Mouse (Mus musculus): ENCODE measurements around the gene Sept10.
"Not testable (repeated sequence)": the region's sequence is repeated elsewhere in the genome, so short reads cannot be mapped to it uniquely, and the experiment has no call there.

Sept10 gene

GRCm38 (mm10) chr10:59127637-59128036 lies 94.0 kb downstream of the Sept10 start:
- no peak for DNase-seq (ENCODE audit: low spot score in 2 of 2)

DNA sequence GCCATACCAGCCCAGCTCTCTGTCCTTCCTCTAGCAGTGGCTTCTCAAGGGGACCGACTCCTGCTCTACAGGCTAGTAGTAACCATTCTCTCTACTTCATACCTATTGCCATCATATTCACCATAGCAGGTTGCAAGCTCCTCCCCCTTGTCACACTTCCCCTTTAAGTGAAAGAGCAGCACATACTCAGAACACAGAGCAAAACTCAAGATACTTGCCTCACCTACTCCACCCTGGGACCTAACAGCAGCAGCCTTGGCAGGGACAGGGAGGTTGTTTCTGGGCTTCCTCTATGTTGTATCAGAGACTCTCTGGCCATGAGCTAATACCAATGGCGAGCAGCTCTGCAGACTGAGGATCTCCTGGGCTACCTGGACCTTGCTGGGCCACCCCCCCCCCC lies 96.2 kb downstream of the Sept10 start:
- DNase-seq (ENCODE audit: low spot score in 2 of 2) = no peak

DNA sequence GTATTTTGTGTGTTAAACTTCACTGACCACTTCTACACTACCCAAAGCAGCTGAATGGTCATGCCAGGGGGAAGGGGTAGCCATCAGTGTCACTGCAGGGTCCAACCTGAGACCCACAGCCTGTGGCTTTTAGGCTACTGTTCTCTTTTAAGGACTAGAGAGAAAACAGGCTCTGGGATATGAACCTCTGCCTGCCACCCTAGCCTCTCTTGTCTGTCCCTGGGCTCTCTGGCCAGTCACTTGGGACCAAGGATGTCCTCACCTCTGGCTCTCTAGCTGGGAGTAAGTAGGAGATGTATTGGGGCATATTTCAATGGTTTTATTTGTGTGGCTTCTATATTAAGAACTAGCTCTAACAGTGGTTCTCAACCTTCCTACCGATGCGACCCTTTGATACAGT lies 101.8 kb downstream of the Sept10 start:
- DNase-seq (ENCODE audit: low spot score in 2 of 2) = no peak

DNA sequence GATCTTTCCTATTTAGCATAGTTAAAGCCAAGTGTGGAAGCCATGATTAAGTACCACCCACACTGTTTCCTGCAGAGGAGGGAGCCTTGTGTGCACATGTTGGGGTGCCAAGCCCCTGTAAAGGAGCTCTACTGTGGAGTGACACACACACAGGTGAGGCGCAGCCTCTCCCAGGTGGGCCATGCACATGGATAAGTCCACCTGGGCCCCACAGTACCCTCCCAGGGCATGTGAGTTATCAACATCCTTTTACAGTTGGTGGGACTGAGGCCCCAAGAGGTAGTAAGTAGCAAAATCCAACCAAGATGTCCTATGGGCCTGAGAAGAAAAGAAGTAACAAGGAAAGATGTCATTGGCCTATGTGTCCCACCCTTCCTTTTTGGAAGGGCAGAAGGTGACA lies 102.6 kb downstream of the Sept10 start:
- no peak for DNase-seq (ENCODE audit: low spot score in 2 of 2)

GRCm38 (mm10) chr10:59117555-59117954 lies 104.1 kb downstream of the Sept10 start:
- DNase-seq (ENCODE audit: low spot score in 2 of 2) = no peak

DNA sequence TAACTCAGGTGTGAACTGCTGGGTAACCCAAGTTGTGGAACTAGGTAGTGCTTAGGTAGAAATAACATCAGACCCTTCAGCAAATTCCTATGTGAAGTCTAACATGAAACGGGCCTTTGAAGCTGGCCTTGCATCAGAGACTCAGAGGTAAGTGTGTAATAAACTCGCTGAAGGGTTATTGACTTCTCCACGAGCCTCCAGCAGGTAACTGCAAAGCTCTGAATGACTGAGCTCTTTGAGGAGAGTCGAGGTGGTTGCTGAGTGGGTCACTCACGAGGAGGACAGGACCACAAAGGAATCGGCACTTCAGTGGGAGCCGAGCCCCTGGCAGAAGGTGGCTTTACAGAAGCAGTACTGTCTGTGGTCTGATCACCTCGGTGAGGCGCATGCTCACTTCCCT lies 105.3 kb downstream of the Sept10 start:
- DNase-seq (ENCODE audit: low spot score in 2 of 2) = no peak

DNA sequence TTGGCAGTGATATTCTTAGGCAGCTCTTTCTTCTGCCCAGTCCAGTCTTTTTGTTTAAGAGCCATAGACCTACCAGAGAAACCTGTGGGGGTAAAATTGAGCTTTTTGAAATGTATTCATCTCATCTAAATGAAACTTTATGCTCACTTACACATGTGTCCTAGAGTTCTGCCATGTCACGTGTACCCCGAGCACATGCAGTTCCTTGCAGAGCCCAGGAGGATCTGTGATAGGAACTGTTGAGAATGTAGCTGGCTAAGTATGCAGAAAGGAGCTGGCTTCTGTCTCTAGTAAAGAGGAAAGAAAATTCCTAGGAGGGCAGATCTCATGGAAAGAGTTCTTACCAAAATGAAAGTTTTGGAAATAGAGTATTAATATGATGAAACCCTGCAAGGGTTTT lies 106.0 kb downstream of the Sept10 start:
- DNase-seq (ENCODE audit: low spot score in 2 of 2) = peak; percentile 27 to 30

DNA sequence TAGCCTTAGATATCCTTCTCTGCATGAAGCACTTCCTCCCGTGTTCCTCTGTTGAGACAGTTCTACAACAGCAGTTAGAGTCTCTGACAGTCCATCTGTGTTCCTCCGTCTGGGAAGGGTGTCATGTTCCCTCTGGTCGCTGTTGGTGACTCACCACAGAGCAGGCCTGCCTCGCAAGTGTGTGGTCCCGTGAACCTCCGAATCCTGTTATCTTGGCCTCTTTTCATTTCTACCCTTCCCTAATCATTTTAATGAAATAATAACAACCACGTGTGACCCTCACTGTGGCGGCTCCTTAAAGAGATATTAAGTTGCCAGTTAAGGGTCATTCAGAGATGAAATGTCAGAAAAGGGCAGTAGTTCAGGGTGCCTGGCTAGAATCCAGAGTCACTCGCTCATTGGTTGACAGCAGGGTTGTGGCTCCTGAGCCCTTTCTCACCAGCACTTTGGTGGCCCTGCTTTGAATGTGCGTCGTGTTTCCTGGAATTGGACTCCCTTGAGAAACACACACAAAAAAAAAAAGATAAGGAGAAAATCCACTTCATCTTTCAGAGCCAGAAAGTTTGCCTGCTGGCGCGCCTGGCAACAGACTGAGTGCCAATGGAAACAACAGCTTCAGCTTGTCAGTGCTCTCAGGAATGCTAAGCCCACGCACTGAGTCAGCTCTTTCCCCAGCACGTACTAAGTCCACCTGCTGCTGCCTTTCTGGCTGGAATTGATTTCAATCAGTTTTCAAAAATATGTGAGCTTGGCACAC lies 106.9 kb downstream of the Sept10 start:
- DNase-seq (ENCODE audit: low spot score in 2 of 2) = peak; percentile 47 to 74

DNA sequence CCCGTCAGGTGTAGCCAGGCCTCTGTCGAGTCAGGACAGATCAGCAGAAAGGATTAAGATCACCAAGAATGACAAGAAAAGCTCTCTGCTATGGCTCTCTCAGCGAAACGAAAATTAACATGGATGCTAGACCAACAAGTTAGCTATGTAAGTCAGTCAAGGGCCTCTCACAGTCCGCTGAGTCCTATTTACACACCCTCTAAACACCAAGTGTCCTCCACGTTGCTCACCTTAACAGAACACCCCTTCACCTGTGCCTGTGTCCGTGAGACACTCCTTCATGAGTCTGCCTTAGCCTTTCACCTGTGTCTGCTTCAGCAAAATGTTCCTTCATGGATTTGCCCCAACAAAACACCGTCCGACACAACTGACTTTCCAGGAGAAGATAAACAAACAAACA lies 108.3 kb downstream of the Sept10 start:
- DNase-seq (ENCODE audit: low spot score in 2 of 2) = no peak

- no peak for DNase-seq (ENCODE audit: low spot score in 2 of 2)
Measured at GRCm38 (mm10) chr10:59112755-59113154, 108.9 kb downstream of the Sept10 start.

DNA sequence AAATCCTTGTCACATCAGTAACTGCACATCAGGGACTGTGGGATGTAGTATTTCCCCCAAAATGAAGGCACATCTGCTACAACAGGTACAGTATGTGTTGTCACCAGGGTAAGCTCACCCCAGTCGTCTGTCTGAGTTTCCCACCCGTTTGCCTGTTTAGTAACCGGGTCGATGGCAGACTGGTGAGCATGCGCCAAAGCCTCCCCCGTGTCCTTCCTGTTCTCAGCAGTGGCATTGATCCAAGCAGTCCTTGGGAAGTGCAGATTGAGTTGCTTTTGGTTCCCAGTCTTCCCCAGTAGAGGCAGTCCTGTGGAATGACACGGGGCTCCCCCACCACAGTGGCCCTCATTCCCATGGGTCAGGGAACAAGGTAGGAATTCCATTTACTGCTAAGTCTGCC lies 111.3 kb downstream of the Sept10 start:
- no peak for DNase-seq (ENCODE audit: low spot score in 2 of 2)

GRCm38 (mm10) chr10:59109015-59109414 lies 112.6 kb downstream of the Sept10 start:
- peak; percentile 27 to 71 for DNase-seq (ENCODE audit: low spot score in 2 of 2)

DNA sequence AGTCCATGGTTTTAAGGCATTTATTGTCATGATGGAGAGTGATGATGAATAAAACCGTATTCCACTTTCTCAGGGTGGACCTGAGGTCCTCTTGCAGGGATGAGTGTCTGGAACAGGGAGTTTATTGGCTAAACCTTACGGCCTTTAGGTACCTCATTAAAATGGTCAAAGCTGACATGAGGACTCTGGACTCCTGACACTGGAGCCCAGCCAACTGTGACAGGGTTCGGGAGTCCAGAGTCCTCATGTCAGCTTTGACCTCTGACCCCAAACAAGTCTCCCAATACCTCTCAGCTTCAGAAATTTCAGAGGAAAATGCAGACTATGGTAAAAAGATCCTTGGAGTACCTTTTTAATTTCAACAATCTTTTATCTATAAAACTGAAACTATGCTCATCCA lies 115.0 kb downstream of the Sept10 start:
- no peak for DNase-seq (ENCODE audit: low spot score in 2 of 2)

GRCm38 (mm10) chr10:59105885-59106284 lies 115.8 kb downstream of the Sept10 start:
- DNase-seq (ENCODE audit: low spot score in 2 of 2) = no peak

DNA sequence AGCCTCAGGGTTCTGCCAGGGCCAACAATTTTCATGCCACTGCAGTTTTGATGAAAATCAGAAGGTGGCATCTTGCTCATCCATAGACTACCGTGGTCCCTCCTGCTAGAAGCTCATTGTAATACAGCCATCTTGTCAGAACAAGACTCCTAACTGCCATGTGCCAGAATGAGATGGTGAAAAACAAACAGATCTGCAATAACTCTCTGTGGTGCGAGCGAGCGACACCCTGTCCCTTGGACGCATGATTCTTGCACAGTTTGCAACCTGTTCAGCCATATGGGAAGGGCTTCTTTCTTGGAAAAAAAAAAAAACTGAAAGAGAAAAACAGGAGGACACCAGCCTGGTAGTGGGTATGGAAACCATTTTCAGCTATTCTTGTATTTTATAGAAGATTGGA lies 117.0 kb downstream of the Sept10 start:
- DNase-seq (ENCODE audit: low spot score in 2 of 2) = no peak

DNA sequence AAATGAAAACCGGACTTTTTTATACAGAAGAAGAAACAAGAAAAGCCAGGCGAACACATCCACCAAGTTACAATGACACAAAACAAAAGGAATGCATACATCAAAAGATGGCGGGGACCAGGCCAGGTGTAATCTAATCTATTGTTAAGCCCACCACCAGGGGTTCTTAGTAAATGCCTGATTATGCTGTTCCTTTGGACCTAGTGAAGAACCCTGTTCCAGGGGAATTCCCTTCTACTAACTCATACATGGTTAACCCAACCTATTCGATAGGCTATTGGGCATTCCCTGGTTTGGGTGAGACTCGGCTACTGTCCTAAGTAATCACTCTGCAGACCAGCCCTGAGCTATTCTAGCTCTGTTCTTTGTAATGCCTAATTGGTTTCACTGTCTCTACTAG lies 118.6 kb downstream of the Sept10 start:
- not testable (repeated sequence) for DNase-seq (ENCODE audit: low spot score in 2 of 2)

DNA sequence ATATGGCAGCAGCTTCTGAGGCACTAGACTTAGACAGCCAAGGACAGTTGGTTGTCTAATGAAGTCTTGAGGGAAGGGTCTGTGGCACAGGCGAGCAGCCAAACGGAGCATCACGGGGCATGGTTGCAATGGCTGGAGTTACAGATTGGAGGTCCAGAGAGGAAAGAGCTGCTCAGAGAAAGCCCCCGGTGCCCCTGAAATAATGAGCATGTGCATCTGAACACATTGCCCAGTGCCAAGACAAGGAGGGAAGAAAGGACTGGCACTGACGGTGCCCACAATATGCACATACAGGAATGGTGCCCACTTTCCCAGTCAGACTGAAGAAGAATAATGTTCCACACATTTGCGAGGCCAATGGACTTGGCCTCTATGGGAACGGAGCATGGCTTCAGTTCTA lies 129.7 kb downstream of the Sept10 start:
- DNase-seq (ENCODE audit: low spot score in 2 of 2) = no peak
